Mouse (Mus musculus) lung, adult 18-20 months (tissue): Measurements from ENCODE around the gene Zc3h4.

ENCODE experiments used
- DNase-seq, 2 experiments: peaks; one replicate each; pipeline ENCODE4 v3.0.0; 2022; ENCODE audit warnings: mixed read lengths in 2 of 2

Gene Zc3h4

DNA sequence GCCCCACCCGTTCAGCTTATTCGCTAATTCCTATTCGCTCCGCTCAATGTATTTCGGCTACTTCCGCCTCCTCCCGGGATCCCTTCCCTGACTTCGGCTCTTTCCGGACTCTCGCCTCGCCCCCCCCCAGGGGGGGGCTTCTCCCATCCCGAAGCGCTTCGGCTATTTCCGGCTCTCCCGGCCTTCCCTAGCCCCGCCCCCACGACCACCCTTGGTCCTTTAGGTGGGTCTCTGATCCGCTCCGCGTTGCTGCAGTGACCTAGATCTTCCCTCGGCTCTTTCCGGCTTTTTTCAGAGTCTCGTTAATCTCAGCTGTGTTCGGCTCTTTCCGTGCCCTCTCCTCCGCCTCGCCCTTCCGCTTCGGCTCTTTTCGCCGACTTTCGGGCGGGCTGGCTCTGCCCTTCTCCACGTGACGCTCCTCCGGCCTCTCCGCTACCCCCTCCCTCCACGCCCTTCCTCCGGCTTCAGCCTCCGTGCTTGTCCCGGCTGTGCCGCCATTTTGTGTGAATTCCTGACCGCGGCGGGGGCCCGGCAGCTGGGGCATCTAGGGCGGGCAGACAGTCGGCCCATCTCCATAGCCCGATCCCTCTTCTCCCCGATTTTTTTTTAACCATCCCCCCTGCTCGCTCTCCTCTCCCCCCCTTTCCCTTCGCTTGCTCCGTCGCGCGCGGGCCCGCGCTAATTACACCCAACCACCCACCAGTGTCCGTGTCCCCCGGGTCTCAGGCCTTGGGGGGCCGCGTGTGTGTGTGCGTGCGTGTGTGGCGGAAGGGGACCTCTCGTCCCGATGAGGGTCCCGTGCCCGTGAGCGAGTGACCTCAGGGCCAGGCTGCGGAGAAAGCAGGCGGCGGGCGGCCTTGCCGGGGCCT, 656 bp upstream of the Zc3h4 start:
- DNase-seq, result peak; percentile 98 to 99

DNA sequence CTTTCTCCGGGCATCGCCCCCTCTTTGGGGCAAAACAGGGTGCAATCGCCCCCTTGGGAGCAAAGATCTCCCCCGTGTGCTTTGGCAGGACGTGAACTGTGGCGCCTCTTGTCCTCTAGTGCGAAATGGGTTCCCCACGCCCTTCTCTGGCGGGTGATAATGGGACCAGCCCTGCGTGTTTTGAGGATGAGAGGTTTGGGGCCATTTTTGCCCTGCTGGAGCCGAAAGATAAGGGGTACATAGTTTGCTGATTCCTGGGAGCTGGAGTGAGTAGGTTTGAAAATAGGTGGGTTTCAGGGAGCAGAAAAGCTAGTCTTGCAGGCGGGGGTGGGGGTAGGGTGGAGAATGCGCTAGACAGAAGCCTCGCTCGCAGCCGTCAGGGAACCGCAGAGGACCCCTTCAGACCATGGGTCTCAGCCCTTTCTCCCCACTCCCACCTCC, 1.3 kb downstream of the Zc3h4 start:
- DNase-seq, result peak; percentile 60

DNA sequence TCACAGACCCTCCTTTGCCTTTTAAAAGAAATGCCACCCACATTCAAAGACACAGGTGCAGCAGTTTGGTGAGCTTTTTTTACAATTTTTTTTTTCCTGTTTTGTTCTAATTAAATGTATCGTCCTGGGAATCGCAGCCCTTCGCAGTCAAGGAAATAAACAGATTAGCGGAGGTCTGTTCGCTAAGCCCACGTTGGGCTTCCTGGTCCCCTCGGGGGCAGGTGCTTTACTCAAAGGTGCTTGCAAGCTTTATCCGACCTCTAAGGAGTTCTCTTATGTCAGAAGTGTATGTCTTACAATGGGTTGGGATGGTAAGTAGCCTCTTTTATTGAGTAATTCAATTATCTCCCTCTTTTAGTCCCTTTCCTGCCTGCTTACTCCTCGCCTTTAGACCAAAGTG, 1.7 kb downstream of the Zc3h4 start:
- DNase-seq, result no peak

DNA sequence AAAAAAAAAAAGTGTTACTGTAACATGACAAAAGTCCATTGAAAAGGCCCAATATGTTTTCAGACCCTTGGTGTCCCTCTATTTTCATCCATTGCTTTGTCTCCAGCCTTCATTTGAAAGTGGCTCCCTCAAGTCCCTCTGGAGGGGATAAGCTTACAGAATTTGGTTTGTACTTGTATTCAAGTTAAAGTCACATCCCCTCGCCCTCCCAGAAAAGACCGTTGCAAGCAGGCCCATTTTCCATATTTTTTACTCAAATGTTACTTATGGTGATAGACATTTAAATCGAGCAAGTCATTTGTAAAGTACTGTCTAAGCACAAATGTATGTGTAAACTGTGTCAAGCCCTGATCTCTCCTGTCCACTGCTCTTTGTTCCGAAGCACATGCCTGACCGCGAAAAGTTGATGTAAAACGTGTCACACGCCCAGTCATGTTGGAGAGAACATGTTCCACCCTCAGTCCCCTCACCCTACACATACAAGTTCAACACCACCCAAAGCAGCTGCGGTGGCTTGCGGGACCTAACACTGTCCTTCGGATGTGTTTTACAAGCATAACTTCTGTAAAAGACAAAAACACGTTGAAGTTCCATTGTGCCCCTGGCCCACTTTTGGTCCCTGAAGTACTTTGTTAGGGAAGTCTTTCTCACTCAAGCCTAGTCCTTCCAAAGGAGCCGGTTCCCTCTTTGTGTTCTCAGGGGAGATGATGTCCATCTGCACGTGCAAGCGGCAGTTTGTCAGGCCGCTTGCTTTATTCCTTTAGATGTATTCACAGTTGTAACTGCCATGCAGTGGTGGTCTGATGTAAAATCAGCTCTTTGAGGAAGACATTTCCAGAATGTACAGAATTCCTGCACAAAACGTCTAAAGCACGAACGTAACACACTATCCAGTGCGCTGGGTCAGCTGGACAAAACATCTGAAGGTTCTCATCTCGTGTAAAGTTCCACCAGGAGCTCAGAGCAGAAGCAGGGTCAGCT, 2.5 kb downstream of the Zc3h4 start:
- peak; percentile 39 to 42 for DNase-seq

DNA sequence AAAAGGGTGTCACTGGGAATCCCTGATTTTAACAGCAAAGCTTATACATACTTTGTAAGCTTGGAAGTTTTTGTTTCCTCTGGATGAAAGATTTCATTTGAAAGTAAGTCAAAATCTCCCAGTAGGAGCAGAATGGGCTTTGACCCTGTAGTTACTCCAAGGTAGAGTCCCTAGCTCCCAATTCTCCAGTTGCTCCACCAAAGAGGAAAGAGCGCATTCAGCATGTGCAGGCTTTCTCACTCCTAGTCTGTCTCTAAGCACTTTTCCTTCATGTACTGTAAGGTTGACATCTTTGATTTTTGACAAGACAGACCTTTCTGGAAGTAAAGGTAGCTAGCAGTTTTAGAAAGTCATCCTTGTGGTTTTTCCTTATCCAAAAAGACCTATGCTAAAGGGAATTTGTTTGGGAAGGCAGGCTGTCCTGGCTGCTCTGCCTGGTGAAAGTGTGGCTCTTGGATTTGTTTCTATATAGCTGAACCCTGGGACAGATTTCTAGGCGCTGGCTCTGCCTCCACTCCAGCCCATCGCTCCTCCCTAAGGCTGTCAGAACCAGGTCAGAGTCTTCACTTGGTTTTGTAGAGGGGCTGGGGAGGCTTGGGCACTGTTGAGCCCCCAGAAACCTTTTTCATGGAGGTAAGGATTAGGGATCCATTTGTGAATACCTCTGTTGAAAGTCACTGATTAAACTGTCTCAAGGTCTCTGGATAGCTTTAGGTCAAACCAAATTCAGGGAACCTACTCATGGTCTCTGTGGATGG, 3.8 kb downstream of the Zc3h4 start:
- no peak for DNase-seq

DNA sequence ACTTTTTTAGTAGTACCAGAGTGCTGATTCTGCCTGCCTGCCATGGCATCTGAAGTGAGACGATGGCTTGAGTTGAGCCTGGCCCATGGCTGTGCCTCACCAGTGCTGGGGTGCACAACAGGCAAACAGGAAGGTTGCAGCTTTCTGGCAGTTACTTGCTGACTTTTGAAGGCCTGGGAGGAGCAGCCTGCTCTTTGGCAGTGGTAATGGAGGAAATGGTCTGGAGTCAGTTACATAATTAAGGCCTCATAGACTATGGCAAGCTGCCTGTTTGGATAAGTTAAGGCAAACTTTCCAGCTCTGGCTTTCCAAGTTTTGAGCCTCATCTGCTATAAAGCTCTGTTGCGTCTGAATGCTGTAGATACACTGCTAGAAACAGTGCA, 4.4 kb downstream of the Zc3h4 start:
- peak; percentile 69 to 76 for DNase-seq

DNA sequence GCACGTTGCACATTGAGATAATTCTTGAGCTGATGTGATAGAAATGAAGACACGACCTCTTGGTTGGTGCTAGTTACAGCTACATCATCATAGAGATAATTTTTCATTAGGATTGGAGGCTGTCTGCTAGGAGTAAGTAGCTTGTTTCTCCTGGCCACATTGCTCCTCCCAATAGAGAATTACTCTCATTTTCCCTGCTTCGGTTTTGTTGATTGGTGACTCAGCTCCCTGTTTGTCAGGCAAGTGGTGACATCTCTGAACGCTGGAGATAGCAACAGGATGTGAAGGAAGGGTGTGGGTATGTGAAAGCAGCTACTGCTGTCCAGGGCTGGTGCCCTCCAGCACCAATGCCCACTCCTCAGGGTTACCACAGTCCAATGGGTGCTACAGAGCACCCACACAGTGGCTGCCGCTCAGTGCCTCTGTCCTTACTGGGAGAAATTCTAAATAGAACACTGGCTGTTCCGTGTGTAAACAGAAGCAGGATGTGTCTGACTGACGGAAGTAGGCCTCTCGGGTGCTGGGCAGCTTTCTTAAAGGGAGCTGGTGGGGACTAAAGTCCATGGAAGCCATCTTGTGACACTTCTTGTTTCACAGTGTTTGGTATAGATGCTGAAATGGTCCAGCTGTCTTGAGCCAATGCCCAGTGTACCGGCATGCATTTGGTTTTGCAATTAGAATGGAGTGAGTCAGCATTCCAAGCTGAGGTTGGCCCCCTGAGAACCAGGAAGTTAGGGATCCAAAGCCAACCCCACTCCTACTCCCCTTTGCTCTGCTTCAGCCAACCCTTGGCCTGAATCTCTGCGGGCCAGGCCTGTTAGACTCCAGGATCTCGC, 5.0 kb downstream of the Zc3h4 start:
- DNase-seq, result peak; percentile 81 to 88

- DNase-seq, result no peak
Observed at GRCm38 (mm10) chr7:16406978-16407377, 6.3 kb downstream of the Zc3h4 start.

DNA sequence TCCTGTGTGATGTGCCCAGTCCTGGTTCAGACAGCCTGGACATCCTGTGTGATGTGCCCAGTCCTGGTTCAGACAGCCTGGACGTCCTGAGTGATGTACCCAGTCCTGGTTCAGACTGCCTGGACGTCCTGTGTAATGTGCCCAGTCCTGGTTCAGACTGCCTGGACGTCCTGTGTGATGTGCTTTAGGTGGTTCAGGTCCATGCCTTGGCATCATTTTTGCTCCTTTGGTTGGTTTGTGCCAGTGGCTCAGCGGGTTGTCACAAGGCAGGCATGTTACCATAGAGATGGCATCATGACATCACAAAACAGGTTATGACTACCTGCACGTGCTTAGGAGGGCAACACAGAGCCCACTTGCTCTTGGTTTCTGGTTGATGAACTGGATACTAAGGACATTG, 10.4 kb downstream of the Zc3h4 start:
- no peak for DNase-seq

DNA sequence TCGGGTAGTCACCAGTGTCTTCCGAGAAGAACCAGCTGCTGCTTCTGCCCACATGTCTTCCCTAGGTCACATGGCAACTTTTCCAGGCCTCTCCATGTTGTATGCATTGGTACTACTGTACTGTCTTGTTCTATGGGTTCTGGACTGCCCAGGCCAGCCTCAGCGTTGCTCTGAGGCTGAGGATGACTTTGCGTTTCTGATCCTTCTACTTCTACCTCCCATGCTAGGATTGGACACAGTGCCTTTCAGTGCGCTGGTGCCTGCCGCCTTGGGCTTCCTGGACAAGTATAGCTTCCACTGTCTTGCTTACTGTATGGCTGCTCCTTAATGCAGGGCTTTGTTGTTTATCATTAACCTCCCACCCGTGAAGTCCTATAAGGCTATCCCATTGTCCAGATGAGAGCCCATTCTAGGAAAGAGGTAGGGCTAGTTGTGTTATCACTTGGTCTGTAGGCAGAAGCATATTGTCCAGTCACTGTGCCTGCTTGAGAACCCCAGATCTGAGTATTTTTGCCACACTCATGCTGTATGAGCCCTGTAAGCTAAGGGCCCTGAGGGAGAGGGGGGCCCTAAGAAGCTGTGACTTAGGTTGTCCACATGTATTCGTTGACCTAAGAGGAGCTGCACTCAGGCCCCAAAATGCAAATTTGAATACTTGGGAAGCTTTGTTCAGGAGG, 11.6 kb downstream of the Zc3h4 start:
- DNase-seq, result no peak

GRCm38 (mm10) chr7:16412930-16413329, 12.2 kb downstream of the Zc3h4 start:
- DNase-seq, result no peak

GRCm38 (mm10) chr7:16415426-16415825, 14.7 kb downstream of the Zc3h4 start:
- peak; percentile 80 to 85 for DNase-seq

DNA sequence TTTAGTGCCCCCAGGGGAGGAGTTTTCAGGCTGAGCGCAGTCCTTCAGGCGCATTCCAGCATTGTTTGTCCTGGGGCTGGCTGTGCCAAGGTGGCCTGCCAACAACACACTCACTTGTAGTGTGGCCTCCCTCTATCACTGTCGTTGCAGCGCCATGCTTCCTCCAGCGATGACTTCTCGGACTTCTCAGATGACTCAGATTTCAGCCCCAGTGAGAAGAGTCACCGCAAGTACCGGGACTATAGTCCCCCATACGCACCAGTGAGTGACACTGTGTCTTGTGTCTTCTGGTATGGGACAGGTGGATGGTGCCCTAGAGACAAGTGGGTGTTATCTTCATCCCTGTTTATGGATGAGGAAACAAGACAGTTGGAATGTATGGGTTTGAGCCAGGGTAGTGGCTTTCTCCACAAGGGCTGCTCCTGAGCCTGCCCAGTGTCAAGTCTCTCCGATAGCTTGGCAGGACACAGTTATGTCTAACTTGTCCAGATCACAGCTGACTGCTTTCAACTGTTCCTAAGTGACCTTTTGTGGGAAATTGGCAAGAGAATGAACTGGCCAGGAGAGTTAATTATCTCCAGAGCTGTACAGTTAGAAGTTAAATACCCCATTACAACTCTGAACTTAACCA, 16.5 kb downstream of the Zc3h4 start:
- DNase-seq, result peak; percentile 69 to 81

DNA sequence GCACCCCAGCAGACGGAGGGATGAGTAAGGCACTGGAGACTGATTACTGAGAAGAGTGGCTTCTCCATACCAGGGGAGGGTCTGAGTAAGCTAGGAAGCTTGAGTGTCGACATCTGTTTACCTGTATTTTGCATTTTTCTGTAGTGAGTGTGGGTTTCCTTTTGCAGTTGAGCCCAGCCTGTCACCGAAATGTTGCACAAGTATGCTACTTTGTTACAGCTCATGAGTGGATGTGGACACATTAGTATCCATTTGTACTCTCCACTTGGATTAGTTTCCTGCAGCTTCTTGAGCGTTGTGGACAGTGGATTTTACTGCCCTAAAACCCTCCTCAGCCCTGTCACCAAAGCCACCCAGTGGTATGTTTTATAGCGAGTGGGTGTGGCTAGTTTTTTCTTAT, 18.0 kb downstream of the Zc3h4 start:
- DNase-seq, result no peak

DNA sequence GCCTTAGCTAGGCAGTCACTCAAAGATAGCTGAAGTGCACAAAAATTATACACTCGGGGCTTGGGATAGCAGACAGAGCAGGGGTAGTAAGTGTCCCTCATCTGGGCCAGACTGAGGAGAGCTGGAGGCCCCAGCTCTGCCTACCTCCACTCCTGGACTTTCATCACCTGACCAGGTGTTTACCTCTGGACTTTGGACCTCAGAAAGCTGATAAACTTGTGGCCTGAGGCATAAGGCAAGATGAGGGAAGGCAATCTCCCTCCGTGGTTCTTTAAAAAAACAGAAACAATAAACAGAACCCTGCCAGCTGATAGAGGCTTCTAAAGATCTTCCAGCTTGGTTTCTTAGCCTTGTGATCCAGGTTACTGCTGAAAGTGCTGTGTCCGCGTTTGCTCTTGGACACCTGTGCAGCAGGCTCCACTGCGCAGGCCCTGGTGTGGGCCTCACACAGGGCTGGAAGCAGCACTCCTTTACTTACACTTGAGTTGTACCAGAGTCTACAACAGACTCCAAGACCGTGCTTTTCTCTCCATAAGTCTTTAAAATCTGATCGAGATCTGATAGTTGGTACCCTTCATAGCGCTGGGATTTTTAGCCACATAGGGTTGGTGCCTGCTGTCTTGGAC, 19.9 kb downstream of the Zc3h4 start:
- no peak for DNase-seq

- no peak for DNase-seq
Observed at GRCm38 (mm10) chr7:16422222-16422856, 21.6 kb downstream of the Zc3h4 start.

- DNase-seq, result no peak
Observed at GRCm38 (mm10) chr7:16423731-16424130, 23.0 kb downstream of the Zc3h4 start.

GRCm38 (mm10) chr7:16425721-16426120, 25.0 kb downstream of the Zc3h4 start:
- no peak for DNase-seq

GRCm38 (mm10) chr7:16426129-16426729, 25.5 kb downstream of the Zc3h4 start:
- peak; percentile 82 to 87 for DNase-seq
